Comparison of ENCODE assay signal across 10 mouse cellular contexts in the genomic region with DNA sequence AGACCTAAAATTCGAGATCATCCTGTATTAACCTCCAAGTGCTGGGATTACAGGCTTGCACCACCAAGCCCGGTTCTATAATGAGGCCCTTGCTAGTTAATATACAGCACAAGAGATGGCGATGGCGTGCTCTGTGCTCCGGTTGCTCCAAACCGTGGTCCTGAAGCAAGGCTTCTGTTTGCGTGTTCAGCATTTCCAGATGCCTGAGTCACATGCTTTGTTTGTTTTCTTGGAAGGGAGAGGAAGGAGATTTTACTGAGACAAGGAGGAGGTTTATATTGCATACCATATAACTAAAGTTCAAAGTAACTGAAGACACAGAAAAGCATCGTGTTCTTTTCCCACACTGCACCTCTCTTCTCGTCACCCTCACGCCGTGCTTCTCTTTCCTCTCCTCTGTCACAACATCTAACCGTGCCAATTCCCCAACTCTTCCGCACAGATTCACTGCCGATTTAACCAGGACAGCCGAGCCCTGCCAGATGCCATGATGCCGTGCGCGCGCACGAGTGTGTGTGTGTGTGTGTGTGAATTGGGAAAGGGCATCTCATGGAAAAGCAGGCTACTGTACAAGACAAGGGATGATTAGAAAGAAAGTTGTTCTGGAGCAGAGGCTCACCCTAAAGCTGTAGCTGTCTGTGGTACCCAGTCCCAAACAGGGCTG. TPM values are rescaled to one million over a fixed set of nuclear protein-coding genes. Genes with fewer than 3 reads are reported as not detected.
A peak's percentile ranks its signal among the peaks of the same experiment; 100 is the strongest.
DNase-seq lines count a peak whose midpoint lies in the region; ATAC-seq and TF ChIP-seq lines count a peak whose summit lies in the region.
"Had no signal": no experiment of that assay in that cellular context is flagged by ENCODE, and none has a peak within 500 bp of the region (broad histone marks: within the 10 kb centered on the region; RNA-seq: fewer than 3 reads in every experiment).

No protein-coding gene starts in this region.

- ATAC-seq in heart, embryonic 15.5 days (replicated peaks; ENCODE audit: insufficient number of reproducible peaks, insufficient read depth, low FRiP score, low read depth): no peak
- ATAC-seq in liver, embryonic 13.5 days (ENCODE audit: low read depth): no peak
- no peak for ATAC-seq in liver, embryonic 14.5 days (ENCODE audit: insufficient read depth)
- ATAC-seq: activated CD4-positive, CD25-positive, alpha-beta regulatory T cell, adult 4 months had no signal

- no peak for DNase-seq in heart, adult 8-10 months (ENCODE audit: low spot score)
- no peak for DNase-seq in liver, embryonic 13.5 days
- no peak for DNase-seq in liver
- no peak for DNase-seq in liver, embryonic 14.5 days (ENCODE audit: low read depth in 3 of 3, low spot score in 3 of 3)
- no peak for DNase-seq in ovary, adult 18-20 months (ENCODE audit: low spot score)

- H3K27ac ChIP-seq in heart, embryonic 15.5 days: peak overlapping the region; percentile 26; the same call in 1 of the 2 replicates
- H3K27ac ChIP-seq in liver, embryonic 13.5 days: peak overlapping the region; percentile 99
- H3K27ac ChIP-seq in brown adipose tissue, adult 24 weeks (replicated peaks; ENCODE audit: low read depth, low read length): peak overlapping the region; percentile 90
- peak overlapping the region; percentile 66 for H3K27ac ChIP-seq in liver, embryonic 14.5 days
- H3K27ac ChIP-seq: hindbrain, embryonic 14.5 days; midbrain, embryonic 12.5 days had no signal

- no peak overlapping the region for H3K9ac ChIP-seq in heart, embryonic 15.5 days
- H3K9ac ChIP-seq in liver, embryonic 13.5 days: peak overlapping the region; percentile 46
- H3K9ac ChIP-seq in liver, embryonic 14.5 days (replicated peaks): peak overlapping the region; percentile 25; the same call in 1 of the 2 replicates
- H3K9ac ChIP-seq: hindbrain, embryonic 14.5 days; midbrain, embryonic 12.5 days had no signal

- H3K36me3 ChIP-seq in heart, embryonic 15.5 days: no peaks in the 10 kb centered on the region
- no peaks in the 10 kb centered on the region for H3K36me3 ChIP-seq in liver, embryonic 13.5 days
- H3K36me3 ChIP-seq in liver, embryonic 14.5 days (replicated peaks; ENCODE audit: control insufficient read depth, insufficient read depth, low read depth): no peaks in the 10 kb centered on the region
- H3K36me3 ChIP-seq: midbrain, embryonic 12.5 days had no signal

- H3K4me1 ChIP-seq in heart, embryonic 15.5 days (replicated peaks): peaks cover 27% of the 10 kb centered on the region
- H3K4me1 ChIP-seq in liver, embryonic 13.5 days (replicated peaks): peaks cover 68% of the 10 kb centered on the region
- peaks cover 17% of the 10 kb centered on the region; the same call in 1 of the 2 replicates for H3K4me1 ChIP-seq in brown adipose tissue, adult 24 weeks (ENCODE audit: control insufficient read depth, insufficient read depth, insufficient read length, low read length)
- H3K4me1 ChIP-seq in liver, embryonic 14.5 days (replicated peaks; ENCODE audit: control insufficient read depth in 2 of 2, insufficient read depth in 2 of 2, low read length in 1 of 2): peaks cover 49 to 51% of the 10 kb centered on the region in 2 experiments

- H3K4me3 ChIP-seq in heart, embryonic 15.5 days: no peak overlapping the region
- no peak overlapping the region for H3K4me3 ChIP-seq in liver, embryonic 13.5 days (replicated peaks)
- H3K4me3 ChIP-seq in brown adipose tissue, adult 24 weeks (ENCODE audit: insufficient read depth, low read depth, low read length): peak overlapping the region; percentile 28
- no peak overlapping the region for H3K4me3 ChIP-seq in liver, embryonic 14.5 days (ENCODE audit: insufficient read depth in 1 of 2, low read depth in 2 of 2, low read length in 2 of 2)
- H3K4me3 ChIP-seq: midbrain, embryonic 12.5 days had no signal

- no peak overlapping the region for H3K4me2 ChIP-seq in heart, embryonic 15.5 days
- no peak overlapping the region for H3K4me2 ChIP-seq in liver, embryonic 13.5 days
- no peak overlapping the region for H3K4me2 ChIP-seq in liver, embryonic 14.5 days (ENCODE audit: low read depth)
- H3K4me2 ChIP-seq: hindbrain, embryonic 14.5 days; midbrain, embryonic 12.5 days had no signal

- TF ChIP-seq EP300 in liver, embryonic 14.5 days (IDR thresholded peaks at IDR 0.05; ENCODE audit: low read depth): no peak

- WGBS in heart, embryonic 15.5 days: 83% methylated on average over 20 of the region's 20 CpGs
- 83% methylated on average over 20 of the region's 20 CpGs for WGBS in liver, embryonic 13.5 days (ENCODE audit: insufficient replicate concordance)
- 88% methylated on average over 20 of the region's 20 CpGs for WGBS in liver, embryonic 14.5 days (ENCODE audit: insufficient replicate concordance)

- no peak for TF ChIP-seq CTCF in liver, embryonic 14.5 days (IDR thresholded peaks at IDR 0.05; ENCODE audit: low read depth)

- H3K9me3 ChIP-seq in heart, embryonic 15.5 days (replicated peaks): no peaks in the 10 kb centered on the region
- H3K9me3 ChIP-seq in liver, embryonic 13.5 days (replicated peaks): no peaks in the 10 kb centered on the region
- no peaks in the 10 kb centered on the region for H3K9me3 ChIP-seq in liver, embryonic 14.5 days (ENCODE audit: control insufficient read depth, low read length)
- H3K9me3 ChIP-seq: midbrain, embryonic 12.5 days had no signal

- H3K27me3 ChIP-seq in heart, embryonic 15.5 days: no peaks in the 10 kb centered on the region
- no peaks in the 10 kb centered on the region for H3K27me3 ChIP-seq in liver, embryonic 13.5 days
- H3K27me3 ChIP-seq in liver, embryonic 14.5 days (ENCODE audit: control insufficient read depth, insufficient read depth, low read length): no peaks in the 10 kb centered on the region
- H3K27me3 ChIP-seq: midbrain, embryonic 12.5 days had no signal

RNA-seq across cellular contexts. Expression of gene Cdkl1, which starts 30.2 kb away (rescaled TPM):
- 4.6 and 7.1 TPM in 2 replicates for polyA plus RNA-seq in heart, embryonic 15.5 days (2015; fragmentation: Nextera tagmentation; extraction: Ambion mirVana)
- 10 to 100 TPM; 11.8 to 17.0 (median 14.4) TPM for total RNA-seq in heart, adult 8-10 months (2022)
- polyA plus RNA-seq in liver, embryonic 13.5 days (2015; fragmentation: Nextera tagmentation; extraction: Ambion mirVana): 1.3 and 1.8 TPM in 2 replicates
- not detected in 2 replicates for polyA plus RNA-seq in brown adipose tissue, adult 24 weeks (2012; ENCODE audit: insufficient read depth, insufficient read length, missing spikeins)
- polyA plus RNA-seq in liver, embryonic 14.5 days (2012; rRNA removed): 0.48 and 0.80 TPM in 2 replicates
- polyA plus RNA-seq in liver, embryonic 14.5 days (2014; fragmentation: Nextera tagmentation; extraction: Ambion mirVana): 1.4 and 1.7 TPM in 2 replicates
- polyA plus RNA-seq: activated CD4-positive, CD25-positive, alpha-beta regulatory T cell, adult 4 months had no signal

RNA-seq across cellular contexts. Expression of gene Atp5s, which starts 36.1 kb away (rescaled TPM):
- polyA plus RNA-seq in heart, embryonic 15.5 days (2015; fragmentation: Nextera tagmentation; extraction: Ambion mirVana): 27.9 and 28.8 TPM in 2 replicates
- total RNA-seq in heart, adult 8-10 months (2022): 10 to 100 TPM; 28.1 to 38.2 (median 32.3) TPM
- polyA plus RNA-seq in liver, embryonic 13.5 days (2015; fragmentation: Nextera tagmentation; extraction: Ambion mirVana): 21.1 and 21.2 TPM in 2 replicates
- polyA plus RNA-seq in brown adipose tissue, adult 24 weeks (2012; ENCODE audit: insufficient read depth, insufficient read length, missing spikeins): 27.5 and 41.6 TPM in 2 replicates
- 8.1 and 12.0 TPM in 2 replicates for polyA plus RNA-seq in liver, embryonic 14.5 days (2012; rRNA removed)
- 20.7 and 22.0 TPM in 2 replicates for polyA plus RNA-seq in liver, embryonic 14.5 days (2014; fragmentation: Nextera tagmentation; extraction: Ambion mirVana)

RNA-seq across cellular contexts. Expression of gene L2hgdh, which starts 36.2 kb away (rescaled TPM):
- 15.4 and 16.4 TPM in 2 replicates for polyA plus RNA-seq in heart, embryonic 15.5 days (2015; fragmentation: Nextera tagmentation; extraction: Ambion mirVana)
- 10 to 100 TPM; 42.7 to 56.7 (median 46.3) TPM for total RNA-seq in heart, adult 8-10 months (2022)
- 15.5 and 18.6 TPM in 2 replicates for polyA plus RNA-seq in liver, embryonic 13.5 days (2015; fragmentation: Nextera tagmentation; extraction: Ambion mirVana)
- 17.0 and 17.7 TPM in 2 replicates for polyA plus RNA-seq in brown adipose tissue, adult 24 weeks (2012; ENCODE audit: insufficient read depth, insufficient read length, missing spikeins)
- polyA plus RNA-seq in liver, embryonic 14.5 days (2012; rRNA removed): 5.4 and 7.5 TPM in 2 replicates
- polyA plus RNA-seq in liver, embryonic 14.5 days (2014; fragmentation: Nextera tagmentation; extraction: Ambion mirVana): 9.3 and 11.6 TPM in 2 replicates

Comparison
In these comparisons a context has a peak if more than half of its experiments do, and no peak if none do; other contexts are left out.
1. H3K27ac ChIP-seq: peak in every context shown above with its lines; median percentile 99 in liver, embryonic 13.5 days; 90 in brown adipose tissue, adult 24 weeks; 66 in liver, embryonic 14.5 days; 26 in heart, embryonic 15.5 days.